ENCODE assay signal across 8 mouse cellular contexts in the genomic region with DNA sequence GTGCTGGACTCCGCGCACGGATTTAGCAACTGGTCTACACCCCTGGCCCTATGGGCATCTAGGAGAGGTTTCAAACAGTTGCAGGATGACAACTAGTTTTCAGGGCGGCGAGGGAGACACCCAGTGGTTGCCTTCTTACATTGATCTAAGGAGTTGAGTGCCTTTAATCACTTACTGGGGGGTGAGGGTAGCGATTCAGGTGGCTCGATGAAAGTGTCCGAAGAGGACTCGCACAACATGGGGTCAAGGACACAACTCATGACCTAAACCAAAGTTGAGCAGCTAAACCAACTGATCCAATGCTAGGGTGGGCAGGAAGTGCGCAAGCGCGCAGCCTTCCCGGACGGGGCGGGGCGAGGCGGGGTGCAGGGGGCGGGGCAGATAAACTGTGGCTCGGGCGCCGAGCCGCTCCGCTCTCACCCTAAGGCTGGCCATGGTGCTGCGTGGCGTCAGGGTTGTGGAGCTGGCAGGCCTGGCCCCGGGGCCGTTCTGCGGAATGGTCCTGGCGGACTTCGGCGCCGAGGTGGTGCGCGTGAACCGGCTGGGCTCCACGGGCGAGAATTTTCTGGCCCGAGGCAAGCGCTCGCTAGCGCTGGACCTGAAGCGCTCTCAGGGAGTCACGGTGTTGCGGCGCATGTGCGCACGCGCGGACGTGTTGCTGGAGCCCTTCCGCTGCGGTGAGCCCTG. TPM values are rescaled to one million over a fixed set of nuclear protein-coding genes. Genes with fewer than 3 reads are reported as not detected.
A peak's percentile ranks its signal among the peaks of the same experiment; 100 is the strongest.
DNase-seq lines count a peak whose midpoint lies in the region; ATAC-seq and TF ChIP-seq lines count a peak whose summit lies in the region.

A gene (plus strand): TSS at position 380 of the 687 bp plus-strand sequence.

- H3K27me3 ChIP-seq in hindbrain, postnatal 0 days (ENCODE audit: insufficient read depth, low read length), result no peaks in the 10 kb centered on the region

- DNase-seq in ZHBTc4 (ENCODE audit: low read depth, low spot score), result peak; percentile 96
- peak; percentile 94 for DNase-seq in gastrocnemius, adult 2 months
- peak; percentile 96 for DNase-seq in hindbrain, postnatal 0 days (ENCODE audit: low spot score)
- peak; percentile 88 to 89 for DNase-seq in left cerebral cortex, adult 2 months (ENCODE audit: extremely low spot score in 1 of 2, low spot score in 2 of 2)
- peak; percentile 89 to 94 for DNase-seq in right cerebral cortex, adult 2 months (ENCODE audit: low spot score in 2 of 2)
- DNase-seq in urinary bladder, postnatal 14 days (ENCODE audit: low spot score), result peak; percentile 89

- peak within 1 kb of the TSS; percentile 96 for H3K4me3 ChIP-seq in gastrocnemius, adult 2 months
- H3K4me3 ChIP-seq in hindbrain, postnatal 0 days (ENCODE audit: low read length), result peak within 1 kb of the TSS; percentile 68
- peak within 1 kb of the TSS; percentile 77 for H3K4me3 ChIP-seq in left cerebral cortex, adult 2 months

- peak; percentile 58 for TF ChIP-seq CTCF in gastrocnemius, adult 2 months (IDR thresholded peaks at IDR 0.05)
- peak; percentile 66 for TF ChIP-seq CTCF in hindbrain, postnatal 0 days (IDR thresholded peaks at IDR 0.05; ENCODE audit: low read depth)
- peak; percentile 51 for TF ChIP-seq CTCF in left cerebral cortex, adult 2 months (IDR thresholded peaks at IDR 0.05)

- H3K4me1 ChIP-seq in hindbrain, postnatal 0 days (ENCODE audit: insufficient read depth, low read length), result no peaks in the 10 kb centered on the region

- under 1% methylated on average over 52 of the region's 52 CpGs for WGBS in hindbrain, postnatal 0 days

- no peaks in the 10 kb centered on the region for H3K36me3 ChIP-seq in hindbrain, postnatal 0 days (ENCODE audit: insufficient read depth, low read length)

- ATAC-seq in common myeloid progenitor, adult 5-6 weeks (replicated peaks; ENCODE audit: low read depth, poor library complexity, severe bottlenecking), result peak; percentile 90
- peak; percentile 99 for ATAC-seq in hindbrain, postnatal 0 days
- peak; percentile 93 for ATAC-seq in megakaryocyte, adult 5-6 weeks (ENCODE audit: poor library complexity, severe bottlenecking)

- intact Hi-C loops in gastrocnemius, adult 2 months (cut with DNase I), result loop anchor here (1.0 kb wide), 1 partner anchor 60 kb away; no protein-coding TSS in a partner anchor
- intact Hi-C loops in left cerebral cortex, adult 2 months (cut with DNase I), result loop anchor here (2.0 to 5.0 kb wide), 3 partner anchors 61 to 494 kb away; a partner anchor contains a TSS

- H3K9me3 ChIP-seq in hindbrain, postnatal 0 days (ENCODE audit: low read length), result no peaks in the 10 kb centered on the region

- H3K9ac ChIP-seq in hindbrain, postnatal 0 days (replicated peaks; ENCODE audit: low read length), result peak within 1 kb of the TSS; percentile 64

- H3K4me2 ChIP-seq in hindbrain, postnatal 0 days (ENCODE audit: low read depth, low read length), result peak within 1 kb of the TSS; percentile 61

- H3K27ac ChIP-seq in gastrocnemius, adult 2 months, result peak within 1 kb of the TSS; percentile 100
- H3K27ac ChIP-seq in hindbrain, postnatal 0 days, result peak within 1 kb of the TSS; percentile 92
- H3K27ac ChIP-seq in left cerebral cortex, adult 2 months, result peak within 1 kb of the TSS; percentile 99

RNA-seq across cellular contexts. Expression of the gene that starts here (rescaled TPM):
- 1.4 and 3.4 TPM in 2 replicates for total RNA-seq in common myeloid progenitor, adult 5-6 weeks (2017)
- 10 to 100 TPM; 15.5 to 23.3 TPM for total RNA-seq in gastrocnemius, adult 2 months (2021)
- 8.5 and 11.3 TPM in 2 replicates for total RNA-seq in hindbrain, postnatal 0 days (2014; rRNA removed)
- 10.8 and 11.3 TPM in 2 replicates for polyA plus RNA-seq in hindbrain, postnatal 0 days (2015; fragmentation: Nextera tagmentation; extraction: Ambion mirVana)
- 10 to 100 TPM; 11.2 to 11.9 TPM for total RNA-seq in left cerebral cortex, adult 2 months (2021)
- 0.98 and 1.1 TPM in 2 replicates for total RNA-seq in megakaryocyte, adult 5-6 weeks (2015)
- total RNA-seq in megakaryocyte, adult 5-6 weeks (2017), result 0.61 and 2.2 TPM in 2 replicates

Comparison
In these comparisons a context has a peak if more than half of its experiments do, and no peak if none do; other contexts are left out.
1. Peak in every context shown above with its lines: DNase-seq, ATAC-seq, H3K4me3 ChIP-seq and H3K27ac ChIP-seq.